Mouse (Mus musculus) midbrain, embryonic 16.5 days (tissue): ENCODE results near the gene Srsf1. TPM values are rescaled to one million over a fixed set of nuclear protein-coding genes. Genes with fewer than 3 reads are reported as not detected.

Experiments
- ATAC-seq: fragments of 200-750 bp; cut with Nextera tagmentation; 2 replicates; pipeline ENCODE4 v1.8.0; 2017; ENCODE audit warnings: moderate TSS enrichment
- H3K27ac ChIP-seq: fragments of 300-500 bp; sonication (generic); 2 replicates; pipeline ENCODE4 v1.5.1; 2014; ENCODE audit warnings: mild to moderate bottlenecking, low read length, mixed read lengths
- H3K27me3 ChIP-seq: fragments of 300-500 bp; sonication (generic); 2 replicates; pipeline ENCODE4 v1.6.1; 2014; ENCODE audit warnings: low read depth, low read length, mixed read lengths; ENCODE audit not compliant: control insufficient read depth, insufficient read depth
- H3K36me3 ChIP-seq: fragments of 300-500 bp; sonication (generic); 2 replicates; pipeline ENCODE4 v1.6.1; 2014; ENCODE audit warnings: mild to moderate bottlenecking, low read length, moderate library complexity, mixed read lengths; ENCODE audit not compliant: control insufficient read depth, insufficient read depth
- H3K4me1 ChIP-seq: fragments of 300-500 bp; sonication (generic); 2 replicates; pipeline ENCODE4 v1.6.1; 2014; ENCODE audit warnings: mild to moderate bottlenecking, low read length, mixed read lengths; ENCODE audit not compliant: control insufficient read depth, insufficient read depth
- H3K4me2 ChIP-seq: fragments of 300-500 bp; sonication (generic); 2 replicates; pipeline ENCODE4 v1.6.1; 2014; ENCODE audit warnings: mild to moderate bottlenecking, low read length, mixed read lengths
- H3K4me3 ChIP-seq: fragments of 300-500 bp; sonication (generic); 2 replicates; pipeline ENCODE4 v1.5.1; 2014; ENCODE audit warnings: low read depth, mild to moderate bottlenecking, low read length, moderate library complexity, mixed read lengths
- H3K9ac ChIP-seq: fragments of 300-500 bp; sonication (generic); 2 replicates; pipeline ENCODE4 v1.6.1; 2014; ENCODE audit warnings: low read depth, low read length, mixed read lengths
- H3K9me3 ChIP-seq: fragments of 300-500 bp; sonication (generic); replicated peaks from 2 replicates; pipeline ENCODE4 v1.6.1; 2014; ENCODE audit warnings: mild to moderate bottlenecking, low read length, mixed read lengths; ENCODE audit not compliant: control insufficient read depth, poor library complexity, severe bottlenecking
- WGBS: fragments of 180-500 bp; shearing (Covaris S2); extraction: QIAGEN DNeasy Blood & Tissue Kit; methylation state at CpG from one replicate; pipeline ENCODE4 v1.1.7; 2014; 5-methylcytosine and 5-hydroxymethylcytosine counted together
- polyA plus RNA-seq: library from polyadenylated mRNA; unstranded; fragments of >200 nt; fragmentation: Nextera tagmentation; extraction: Ambion mirVana; gene quantifications from 2 replicates; pipeline ENCODE4 v1.2.1, GENCODE M21; 2015

The Srsf1 gene
- polyA plus RNA-seq, 1 experiment from 2014 or later: 200 TPM

DNA sequence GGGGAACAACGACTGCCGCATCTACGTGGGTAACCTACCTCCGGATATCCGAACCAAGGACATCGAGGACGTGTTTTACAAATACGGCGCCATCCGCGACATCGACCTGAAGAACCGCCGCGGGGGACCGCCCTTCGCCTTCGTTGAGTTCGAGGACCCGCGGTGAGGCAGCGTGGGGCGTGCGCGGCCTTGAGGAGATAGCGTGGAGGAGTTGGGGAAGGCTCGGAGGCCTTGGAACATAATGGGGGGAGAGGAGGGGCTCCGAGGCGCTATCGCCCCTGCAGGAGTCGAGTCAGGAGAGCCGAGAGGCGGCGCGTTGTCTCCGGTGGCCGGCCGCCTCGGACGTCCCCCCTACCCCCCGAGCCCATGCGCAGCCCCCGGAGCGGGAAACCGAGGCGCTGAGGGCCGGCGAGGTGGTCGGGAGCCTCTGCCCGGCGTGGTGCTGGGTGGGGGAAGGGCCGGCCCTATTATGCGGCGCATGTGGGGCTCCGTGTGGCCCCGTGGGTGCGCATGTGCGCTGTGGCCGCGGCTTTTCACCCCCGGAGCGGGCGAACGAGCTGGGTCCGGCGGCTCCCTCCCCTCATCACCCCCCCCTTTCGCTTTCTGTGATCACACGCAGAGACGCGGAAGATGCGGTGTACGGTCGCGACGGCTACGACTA, 828 bp downstream of the Srsf1 start:
- H3K9ac ChIP-seq: peak overlapping the region; percentile 99
- H3K4me1 ChIP-seq: peaks cover 32% of the 10 kb centered on the region
- H3K9me3 ChIP-seq: no peaks in the 10 kb centered on the region
- ATAC-seq: peak; percentile 87
- H3K27ac ChIP-seq: peak overlapping the region; percentile 100
- H3K4me3 ChIP-seq: peak overlapping the region; percentile 97
- no peaks in the 10 kb centered on the region for H3K27me3 ChIP-seq
- H3K36me3 ChIP-seq: peaks cover 10% of the 10 kb centered on the region; the same call in 1 of the 2 replicates
- under 1% methylated on average over 75 of the region's 76 CpGs for WGBS
- peak overlapping the region; percentile 80 for H3K4me2 ChIP-seq

DNA sequence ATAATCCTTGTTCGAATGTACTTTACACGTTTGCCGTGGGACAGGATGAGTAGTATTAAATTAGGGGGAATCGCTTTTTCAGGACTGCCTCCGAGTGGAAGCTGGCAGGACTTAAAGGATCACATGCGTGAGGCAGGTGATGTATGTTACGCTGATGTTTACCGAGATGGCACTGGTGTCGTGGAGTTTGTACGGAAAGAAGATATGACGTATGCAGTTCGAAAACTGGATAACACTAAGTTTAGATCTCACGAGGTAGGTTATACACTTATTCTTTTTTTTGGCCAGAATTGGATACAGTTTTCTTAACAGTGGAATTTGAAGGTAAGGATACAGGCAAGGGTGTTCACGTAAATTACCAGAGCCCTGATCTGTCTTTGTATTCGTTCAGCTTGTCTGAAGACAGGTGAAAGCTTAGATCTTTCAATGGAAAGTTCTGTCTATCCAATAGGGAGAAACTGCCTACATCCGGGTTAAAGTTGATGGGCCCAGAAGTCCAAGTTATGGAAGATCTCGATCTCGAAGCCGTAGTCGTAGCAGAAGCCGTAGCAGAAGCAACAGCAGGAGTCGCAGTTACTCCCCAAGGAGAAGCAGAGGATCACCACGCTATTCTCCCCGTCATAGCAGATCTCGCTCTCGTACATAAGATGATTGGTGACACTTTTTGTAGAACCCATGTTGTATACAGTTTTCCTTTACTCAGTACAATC, 1.9 kb downstream of the Srsf1 start:
- no peaks in the 10 kb centered on the region for H3K9me3 ChIP-seq
- 15% methylated on average over 26 of the region's 26 CpGs for WGBS
- H3K4me2 ChIP-seq: peak overlapping the region; percentile 80
- H3K4me1 ChIP-seq: peaks cover 32% of the 10 kb centered on the region
- no peak for ATAC-seq
- H3K36me3 ChIP-seq: peaks cover 13% of the 10 kb centered on the region
- no peak overlapping the region for H3K27ac ChIP-seq
- H3K4me3 ChIP-seq: peak overlapping the region; percentile 97
- H3K27me3 ChIP-seq: no peaks in the 10 kb centered on the region
- peak overlapping the region; percentile 99; the same call in 1 of the 2 replicates for H3K9ac ChIP-seq

DNA sequence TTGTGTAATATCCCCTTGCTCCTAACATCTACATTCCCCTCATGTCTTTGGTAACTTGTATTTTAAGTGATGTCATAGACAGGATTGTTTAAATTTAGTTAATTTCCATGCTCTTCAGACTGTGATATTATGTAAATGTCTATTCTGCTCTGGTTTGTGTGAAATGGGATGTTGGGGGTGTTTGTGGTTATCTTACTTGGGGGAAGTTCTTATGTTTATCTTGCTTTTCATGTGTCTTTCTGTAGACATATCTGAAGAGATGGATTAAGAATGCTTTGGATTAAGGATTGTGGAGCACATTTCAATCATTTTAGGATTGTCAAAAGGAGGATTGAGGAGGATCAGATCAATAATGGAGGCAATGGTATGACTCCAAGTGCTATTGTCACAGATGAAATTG, 2.6 kb downstream of the Srsf1 start:
- H3K9ac ChIP-seq: no peak overlapping the region
- peaks cover 32% of the 10 kb centered on the region for H3K4me1 ChIP-seq
- no peaks in the 10 kb centered on the region for H3K27me3 ChIP-seq
- peak overlapping the region; percentile 97 for H3K4me3 ChIP-seq
- H3K9me3 ChIP-seq: no peaks in the 10 kb centered on the region
- H3K36me3 ChIP-seq: peaks cover 13% of the 10 kb centered on the region
- H3K27ac ChIP-seq: no peak overlapping the region
- H3K4me2 ChIP-seq: peak overlapping the region; percentile 80
- ATAC-seq: no peak

DNA sequence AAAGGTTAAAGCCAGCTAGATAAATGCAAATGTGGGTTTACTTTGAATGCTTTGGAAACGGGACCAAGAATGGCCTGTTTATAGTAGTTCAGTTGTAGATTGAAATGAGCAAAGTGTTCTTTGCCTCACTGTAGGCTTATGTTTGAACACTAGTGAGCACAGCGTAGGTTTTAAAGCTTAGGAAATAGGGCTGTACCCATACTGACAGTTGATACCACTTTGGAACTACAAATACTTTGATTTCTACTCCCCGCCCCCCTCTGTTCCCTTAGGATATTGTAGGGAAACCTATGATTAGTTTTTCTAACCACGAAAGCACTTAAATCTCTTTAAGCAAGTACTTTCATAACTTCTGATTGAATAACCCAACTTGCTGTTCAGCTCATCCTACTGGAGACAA, 5.5 kb downstream of the Srsf1 start:
- H3K9me3 ChIP-seq: no peaks in the 10 kb centered on the region
- no peaks in the 10 kb centered on the region for H3K27me3 ChIP-seq
- no peak overlapping the region for H3K4me2 ChIP-seq
- no peak overlapping the region for H3K27ac ChIP-seq
- H3K36me3 ChIP-seq: peaks cover 13% of the 10 kb centered on the region
- no peak overlapping the region for H3K9ac ChIP-seq
- peaks cover 23% of the 10 kb centered on the region for H3K4me1 ChIP-seq
- no peak for ATAC-seq
- 72% methylated on average over 4 of the region's 4 CpGs for WGBS
- H3K4me3 ChIP-seq: no peak overlapping the region

DNA sequence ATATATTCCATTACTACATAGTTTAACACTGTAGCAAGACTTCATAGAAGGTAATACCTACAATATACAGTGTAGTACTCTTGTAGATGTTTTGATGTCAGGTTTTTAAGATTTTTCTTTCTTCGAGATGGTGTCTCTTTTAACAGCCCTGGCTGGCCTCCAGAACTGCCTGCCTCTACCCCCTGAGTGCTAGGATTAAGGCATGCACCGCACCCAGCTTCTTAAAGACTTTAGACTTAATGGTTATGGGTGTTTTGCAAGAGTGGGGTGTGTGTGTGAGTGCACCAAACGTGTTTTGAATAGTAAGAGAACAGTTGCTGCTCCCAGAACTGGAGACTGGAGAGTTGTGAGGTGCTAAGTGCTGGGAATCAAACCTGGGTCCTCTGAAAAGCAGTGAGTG, 6.6 kb downstream of the Srsf1 start:
- WGBS: 51% methylated on average over 3 of the region's 3 CpGs
- Histone ChIP-seq H3K4me1 (peaks cover 22% of the 10 kb centered on the region), H3K9ac (no peak overlapping the region), H3K4me2 (no peak overlapping the region), H3K27me3 (no peaks in the 10 kb centered on the region), H3K9me3 (no peaks in the 10 kb centered on the region), H3K4me3 (no peak overlapping the region), H3K36me3 (peaks cover 13% of the 10 kb centered on the region), H3K27ac (no peak overlapping the region)
- ATAC-seq: no peak

DNA sequence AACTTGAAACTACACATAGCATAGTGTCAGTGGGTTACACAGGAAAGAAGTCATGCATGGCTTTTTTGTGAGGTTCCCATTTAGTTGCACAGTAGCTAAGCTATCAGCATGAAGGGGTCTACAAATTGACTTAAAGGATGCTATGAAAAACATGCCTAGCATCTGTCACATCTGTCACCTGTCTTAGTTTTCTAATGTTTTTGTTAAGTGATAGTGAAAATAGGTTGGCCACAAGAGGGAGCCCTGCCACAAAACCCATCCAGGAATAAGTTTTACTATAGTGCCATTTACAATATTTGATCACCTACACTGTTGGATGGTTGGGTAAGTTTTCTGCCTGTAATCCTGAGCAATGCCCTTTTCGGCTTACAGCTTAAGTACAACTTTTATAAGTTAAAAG, 7.4 kb downstream of the Srsf1 start:
- ATAC-seq: no peak
- Histone ChIP-seq H3K4me3 (no peak overlapping the region), H3K9me3 (no peaks in the 10 kb centered on the region), H3K27me3 (no peaks in the 10 kb centered on the region), H3K4me1 (peaks cover 14% of the 10 kb centered on the region), H3K36me3 (peaks cover 10% of the 10 kb centered on the region; the same call in 1 of the 2 replicates), H3K9ac (no peak overlapping the region), H3K27ac (no peak overlapping the region), H3K4me2 (no peak overlapping the region)
- 83% methylated on average over 1 of the region's 1 CpGs for WGBS

DNA sequence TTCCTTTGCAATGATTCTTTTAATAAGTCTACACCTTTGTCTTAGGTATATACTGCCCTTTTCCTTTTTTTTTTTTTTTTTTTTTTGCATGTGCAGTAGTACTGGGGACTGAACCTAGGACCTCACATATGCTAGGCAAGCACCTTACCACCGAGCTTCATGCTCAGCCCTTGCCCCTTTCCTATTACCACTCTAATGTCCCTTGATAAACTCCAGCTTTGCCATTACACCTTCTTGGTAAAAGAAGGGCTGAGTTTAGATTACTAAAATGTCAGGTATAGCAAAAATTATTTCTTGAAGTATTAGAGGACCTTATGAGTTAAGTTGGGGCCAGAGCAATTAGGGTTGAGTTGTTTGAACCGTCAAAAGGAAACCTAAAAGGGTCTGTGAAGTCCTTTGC, 8.6 kb downstream of the Srsf1 start:
- no peaks in the 10 kb centered on the region for H3K9me3 ChIP-seq
- no peak overlapping the region for H3K27ac ChIP-seq
- no peak overlapping the region for H3K4me2 ChIP-seq
- peaks cover 4% of the 10 kb centered on the region; the same call in 1 of the 2 replicates for H3K36me3 ChIP-seq
- H3K9ac ChIP-seq: no peak overlapping the region
- ATAC-seq: no peak
- 85% methylated on average over 2 of the region's 2 CpGs for WGBS
- no peaks in the 10 kb centered on the region for H3K27me3 ChIP-seq
- no peak overlapping the region for H3K4me3 ChIP-seq
- H3K4me1 ChIP-seq: peaks cover 6% of the 10 kb centered on the region

DNA sequence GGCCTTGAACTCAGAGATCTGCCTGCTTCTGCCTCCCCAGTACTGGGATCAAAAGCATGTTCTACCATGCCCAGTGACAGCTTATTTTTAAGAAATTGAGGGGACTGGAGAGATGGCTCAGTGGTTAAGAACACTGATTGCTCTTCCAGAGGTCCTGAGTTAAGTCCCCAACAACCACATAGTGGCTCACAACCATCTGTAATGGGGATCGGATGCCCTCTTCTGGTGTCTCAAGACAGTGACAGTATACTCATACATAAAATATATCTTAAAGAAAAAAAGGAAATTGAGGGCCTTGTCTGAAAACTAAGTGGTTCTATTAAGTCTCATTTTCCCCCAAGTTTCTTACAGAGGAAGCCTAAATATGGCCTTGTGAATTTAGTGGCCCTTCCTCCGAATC, 10.6 kb downstream of the Srsf1 start:
- Histone ChIP-seq H3K27ac (no peak overlapping the region), H3K4me3 (no peak overlapping the region), H3K36me3 (peaks cover 4% of the 10 kb centered on the region; the same call in 1 of the 2 replicates), H3K9me3 (no peaks in the 10 kb centered on the region), H3K4me2 (no peak overlapping the region), H3K4me1 (no peaks in the 10 kb centered on the region), H3K27me3 (no peaks in the 10 kb centered on the region), H3K9ac (no peak overlapping the region)
- ATAC-seq: no peak
- 86% methylated on average over 2 of the region's 2 CpGs for WGBS

DNA sequence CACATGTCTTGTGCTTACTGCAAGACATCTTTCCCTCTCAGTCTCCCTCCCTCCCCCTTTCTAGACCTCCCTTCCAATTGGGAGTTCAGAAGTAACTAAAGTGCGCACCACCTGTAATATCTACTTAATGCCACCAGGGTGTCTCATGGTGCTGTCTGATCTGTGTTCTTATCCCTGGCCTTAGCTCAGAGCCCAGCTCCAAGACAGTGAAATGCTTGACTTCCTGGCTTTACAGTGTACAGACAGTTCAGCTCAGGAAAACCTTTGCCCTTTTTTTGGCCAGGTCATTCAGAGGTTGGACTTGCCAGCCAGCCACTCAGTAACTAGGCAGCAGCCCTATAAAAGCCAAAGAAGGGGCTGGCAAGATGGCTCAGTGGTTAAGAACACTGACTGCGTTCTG, 12.0 kb downstream of the Srsf1 start:
- H3K4me3 ChIP-seq: no peak overlapping the region
- no peaks in the 10 kb centered on the region for H3K4me1 ChIP-seq
- H3K9ac ChIP-seq: no peak overlapping the region
- no peaks in the 10 kb centered on the region for H3K27me3 ChIP-seq
- H3K27ac ChIP-seq: no peak overlapping the region
- peak; percentile 73; the same call in 1 of the 2 replicates for ATAC-seq
- no peaks in the 10 kb centered on the region for H3K9me3 ChIP-seq
- no peak overlapping the region for H3K4me2 ChIP-seq
- no peaks in the 10 kb centered on the region for H3K36me3 ChIP-seq
- WGBS: 47% methylated on average over 2 of the region's 2 CpGs
